Mouse (Mus musculus): ENCODE data around the gene Kif13a.

DNA sequence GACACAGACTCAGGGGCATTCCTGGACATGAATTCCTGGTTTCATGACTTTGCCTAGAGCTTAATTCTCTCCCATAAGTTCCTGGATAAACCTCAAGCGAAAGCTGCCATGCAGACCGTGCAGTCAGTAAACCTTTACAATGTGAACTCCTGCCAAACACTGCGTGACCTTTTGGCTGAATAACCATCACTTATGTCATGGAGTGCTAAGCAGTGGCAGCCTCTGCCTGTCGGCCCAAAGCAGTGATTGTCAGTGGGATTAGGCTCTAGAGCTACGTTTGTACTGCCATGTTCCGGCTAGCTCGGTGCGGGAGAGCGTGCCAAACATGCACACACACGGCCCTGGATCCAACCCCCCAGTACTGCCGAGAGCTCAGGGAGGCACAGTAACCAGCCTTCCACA lies 18.6 kb downstream of the Kif13a start:
- no peak for TF ChIP-seq POLR2A (IDR thresholded peaks at IDR 0.05; ENCODE audit: control insufficient read depth, low read depth, low read length)
- no peak for TF ChIP-seq CTCF (IDR thresholded peaks at IDR 0.05; ENCODE audit: control insufficient read depth, insufficient read depth, insufficient replicate concordance, low read depth, low read length)

All from testis, adult 2 months (tissue).